Mouse (Mus musculus) erythroblast, embryonic 14.5 days (primary cell): ENCODE data around the gene Wdfy2.

Source experiments
- GATA1 ChIP-seq: IDR thresholded peaks from 2 replicates; pipeline ENCODE4 v1.6.1; 2012; ENCODE audit warnings: low read length, inconsistent platforms, mixed read lengths
- TAL1 ChIP-seq: IDR thresholded peaks from 3 replicates; pipeline ENCODE4 v1.6.1; 2012; ENCODE audit warnings: low read length, inconsistent platforms, mixed read lengths

GRCm38 (mm10) chr14:62939435-62939834, 102.0 kb downstream of the Wdfy2 start:
- TF ChIP-seq GATA1 (no peak), TAL1 (no peak)
